Mouse (Mus musculus) megakaryocyte, embryonic 14.5 days (primary cell): ENCODE data around the gene Mrto4.

Source experiments
- FLI1 ChIP-seq: IDR thresholded peaks from 2 replicates; pipeline ENCODE4 v1.6.1; 2012; ENCODE audit warnings: low read length, inconsistent platforms, mixed read lengths
- GATA1 ChIP-seq: IDR thresholded peaks from 3 replicates; pipeline ENCODE4 v1.6.1; 2012; ENCODE audit warnings: mixed read lengths, low read length, inconsistent platforms, borderline replicate concordance

DNA sequence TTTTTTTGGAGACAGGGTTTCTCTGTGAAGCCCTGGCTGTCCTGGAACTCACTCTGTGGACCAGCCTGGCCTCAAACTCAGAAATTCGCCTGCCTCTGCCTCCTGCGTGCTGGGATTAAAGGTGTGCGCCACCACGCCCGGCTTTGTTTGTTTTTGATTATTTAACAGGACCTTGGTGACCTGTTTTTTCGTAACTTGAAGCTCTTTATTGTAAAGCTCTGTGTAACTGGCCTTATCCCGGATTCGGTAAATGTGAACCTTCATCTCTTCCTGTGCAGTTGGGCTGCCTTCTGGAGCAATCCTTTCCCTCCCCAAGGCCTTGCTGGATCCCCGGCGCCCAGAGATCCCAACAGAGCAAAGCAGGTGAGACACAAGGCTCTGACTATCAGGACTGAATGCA lies 21.2 kb upstream of the Mrto4 start:
- TF ChIP-seq GATA1 (no peak), FLI1 (no peak)
